Mouse (Mus musculus): ENCODE measurements around the gene Ranbp17.

GRCm38 (mm10) chr11:33170489-33170888 is 343.1 kb downstream of the Ranbp17 start:
- TF ChIP-seq CTCF (IDR thresholded peaks at IDR 0.05) (peak; percentile 84), POLR2A (IDR thresholded peaks at IDR 0.05; ENCODE audit: insufficient read depth, low read depth, low read length) (no peak)

Measured in heart, adult 2 months (tissue).